Mouse (Mus musculus): ENCODE results near the gene Eps15.
A peak's percentile ranks its signal among the peaks of the same experiment; 100 is the strongest.
"Not testable (repeated sequence)": the region's sequence is repeated elsewhere in the genome, so short reads cannot be mapped to it uniquely, and the experiment has no call there.

Gene Eps15

GRCm38 (mm10) chr4:109404908-109405307 is 124.8 kb downstream of the Eps15 start:
- DNase-seq = not testable (repeated sequence)

DNA sequence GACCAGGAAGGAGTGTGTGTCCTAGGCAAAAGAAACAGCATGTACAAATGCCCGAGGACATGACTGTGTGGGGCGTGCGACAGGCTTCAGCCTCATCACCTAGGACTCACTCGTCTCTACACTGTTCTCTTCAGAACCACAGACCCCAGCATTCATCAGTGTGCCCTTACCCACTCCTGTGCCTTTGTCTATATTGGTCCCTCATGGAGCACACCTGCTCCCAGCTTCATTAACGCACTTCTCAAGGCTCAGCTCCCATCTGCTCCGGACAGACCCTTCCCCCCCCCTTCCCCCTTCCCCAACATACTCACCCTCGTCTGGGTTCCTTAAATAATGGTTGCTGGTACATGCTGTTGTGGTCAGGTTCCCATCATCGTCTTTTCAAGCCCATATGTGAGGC is 125.3 kb downstream of the Eps15 start:
- no peak for DNase-seq

GRCm38 (mm10) chr4:109406054-109406485 is 126.0 kb downstream of the Eps15 start:
- DNase-seq = peak; percentile 73 to 80

DNA sequence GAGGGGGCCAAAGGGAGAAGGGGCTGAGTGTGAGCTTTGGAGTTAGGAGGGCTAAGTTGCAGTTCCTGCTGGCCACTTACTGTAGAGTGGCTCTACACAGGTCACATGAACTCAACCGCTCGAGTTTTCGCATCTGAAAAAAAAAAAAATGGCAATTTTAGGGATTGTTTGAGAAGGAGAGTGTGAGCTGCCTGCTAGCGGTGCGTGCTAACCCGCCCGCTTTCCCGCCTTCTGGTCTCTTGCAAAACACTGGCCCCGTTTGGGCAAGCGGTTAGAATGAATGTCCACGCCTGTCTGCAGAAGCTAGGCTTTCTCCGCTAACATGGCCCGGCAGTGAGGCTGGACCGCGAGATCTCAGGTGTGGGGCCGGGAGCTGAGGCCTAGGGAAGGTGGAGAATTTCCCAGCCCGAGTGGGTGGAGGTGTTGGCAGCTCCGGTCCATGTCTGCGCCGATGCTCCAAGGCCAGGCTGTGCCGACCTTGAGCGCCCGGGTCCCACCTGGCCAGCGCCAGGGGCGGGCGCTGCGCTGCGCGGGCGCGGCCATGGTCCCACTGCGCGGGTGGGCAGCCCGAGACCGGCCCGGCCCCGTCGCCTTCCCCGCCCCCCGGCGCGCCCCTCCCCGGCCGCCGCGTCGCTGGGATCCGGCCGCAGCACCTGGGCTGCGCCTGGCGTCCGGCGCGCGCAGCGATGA is 126.6 kb downstream of the Eps15 start, which contains the start of gene Ttc39a:
Ttc39a (plus strand) TSS at position 138 of the 690 bp plus-strand sequence.
- DNase-seq = peak; percentile 69 to 78

GRCm38 (mm10) chr4:109407176-109407520 is 127.1 kb downstream of the Eps15 start:
- DNase-seq = no peak

- peak; percentile 42 for DNase-seq
Observed at GRCm38 (mm10) chr4:109407701-109408485, 127.8 kb downstream of the Eps15 start.

- no peak for DNase-seq
Observed at GRCm38 (mm10) chr4:109410681-109411376, 130.8 kb downstream of the Eps15 start.

DNA sequence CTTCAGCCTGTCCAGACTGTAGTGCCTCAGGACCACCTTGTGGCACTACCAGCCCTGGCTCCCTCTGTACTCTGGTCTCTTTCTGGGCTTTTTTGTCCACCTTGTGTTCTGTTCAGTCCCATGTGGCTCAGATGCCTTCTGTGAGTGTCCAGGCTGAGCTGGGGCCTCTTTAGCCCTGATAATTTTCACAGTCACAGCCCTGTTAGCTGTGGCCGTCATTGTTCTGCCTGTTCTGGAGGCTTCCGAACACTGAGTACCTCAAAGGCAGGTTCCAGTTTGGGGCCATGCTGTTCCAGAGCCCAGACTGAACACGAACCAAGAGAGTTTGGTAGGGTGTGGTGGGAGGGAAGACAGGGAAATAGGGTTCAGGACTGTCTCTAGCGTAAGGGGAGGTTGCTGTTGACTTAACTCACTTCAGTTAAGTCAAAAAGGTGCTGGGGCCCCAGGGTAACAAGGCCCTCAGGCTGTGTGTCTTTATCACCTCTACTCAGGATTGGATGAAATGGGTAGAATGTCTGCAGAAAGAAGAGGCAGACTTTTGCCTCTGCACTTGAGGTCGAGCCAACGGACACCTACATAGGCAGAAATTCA is 131.4 kb downstream of the Eps15 start:
- DNase-seq = no peak

DNA sequence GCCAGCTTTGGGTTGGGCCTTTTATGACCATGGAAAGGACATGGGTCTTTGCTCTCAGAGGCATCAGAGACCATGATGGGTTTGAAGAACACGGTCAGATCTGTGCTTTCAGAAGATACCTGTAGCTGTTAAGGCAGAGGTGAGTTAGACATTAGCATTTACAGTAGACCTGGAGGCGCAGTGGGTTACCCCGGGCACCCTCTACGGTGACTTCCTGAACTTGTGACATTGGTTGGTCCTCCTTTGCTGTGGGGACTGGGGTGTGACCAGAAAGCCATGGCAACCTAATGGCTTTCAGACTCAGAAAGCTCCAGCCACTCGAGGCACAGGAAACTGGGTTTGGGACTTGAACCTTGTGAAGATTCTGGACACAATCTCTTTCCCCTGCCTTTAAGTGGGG is 132.2 kb downstream of the Eps15 start:
- no peak for DNase-seq

GRCm38 (mm10) chr4:109417998-109418397 is 137.9 kb downstream of the Eps15 start:
- DNase-seq = no peak

GRCm38 (mm10) chr4:109419017-109419416 is 138.9 kb downstream of the Eps15 start:
- no peak for DNase-seq

DNA sequence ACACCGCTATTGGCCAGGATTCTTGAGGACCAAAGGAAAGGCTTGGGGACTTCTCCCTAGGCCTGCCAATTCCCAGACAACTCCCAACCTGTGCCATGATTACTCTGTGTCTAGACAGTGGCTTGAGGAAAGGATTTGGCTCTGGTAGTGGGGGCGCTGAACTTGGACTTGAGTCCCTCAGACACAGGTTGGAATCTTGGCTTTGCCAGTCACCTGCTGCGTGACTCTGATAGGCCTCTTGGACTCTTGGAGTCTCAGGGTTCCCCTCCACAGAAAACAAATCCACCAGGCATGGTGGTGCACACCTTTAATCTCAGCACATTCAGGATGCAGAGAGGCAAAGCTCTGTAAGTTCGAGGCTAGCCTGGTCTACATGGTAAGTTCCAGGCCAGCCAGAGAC is 139.5 kb downstream of the Eps15 start:
- no peak for DNase-seq

GRCm38 (mm10) chr4:109420138-109420795 is 140.2 kb downstream of the Eps15 start:
- DNase-seq = peak in 1 of 2 experiments; percentile 49

GRCm38 (mm10) chr4:109421608-109422007 is 141.5 kb downstream of the Eps15 start:
- no peak for DNase-seq

- no peak for DNase-seq
Observed at GRCm38 (mm10) chr4:109422436-109422835, 142.4 kb downstream of the Eps15 start.

DNA sequence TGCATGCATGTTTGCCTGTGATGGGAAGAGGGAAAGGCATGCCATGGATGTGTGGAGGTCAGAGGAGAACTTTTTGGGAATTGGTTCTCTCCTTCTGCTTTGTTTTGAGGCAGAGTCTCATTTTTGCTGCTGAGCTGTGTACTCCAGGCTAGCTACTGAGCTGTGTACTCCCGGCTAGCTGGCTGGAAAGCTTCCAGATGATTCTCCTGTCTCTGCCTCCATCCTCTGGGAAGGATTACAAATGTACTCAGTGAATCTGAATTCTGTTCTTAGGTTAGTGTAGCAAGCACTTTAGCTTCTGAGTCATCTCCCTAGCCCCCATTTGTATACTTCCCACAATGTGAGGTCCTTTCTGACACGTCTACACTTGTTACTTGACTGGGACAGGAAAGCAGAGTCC is 143.4 kb downstream of the Eps15 start:
- no peak for DNase-seq

DNA sequence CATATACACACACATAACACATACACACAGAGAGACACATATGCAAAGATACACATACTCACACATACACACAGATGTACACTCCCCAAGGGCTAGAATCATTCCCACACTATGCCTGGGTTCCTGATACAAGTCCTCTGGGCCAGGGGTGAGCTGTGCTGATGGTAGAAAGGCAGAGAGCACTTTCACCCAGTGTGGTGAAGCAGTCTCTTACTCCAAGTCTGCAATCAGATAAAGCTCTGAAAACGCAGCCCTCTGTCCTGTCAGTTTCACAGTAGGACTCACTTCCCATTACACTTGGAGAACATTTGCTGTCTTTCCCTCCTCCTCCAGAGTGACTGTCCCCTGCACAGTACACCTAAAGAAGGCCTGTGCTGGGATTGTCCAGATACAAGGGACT is 147.0 kb downstream of the Eps15 start:
- no peak for DNase-seq

DNA sequence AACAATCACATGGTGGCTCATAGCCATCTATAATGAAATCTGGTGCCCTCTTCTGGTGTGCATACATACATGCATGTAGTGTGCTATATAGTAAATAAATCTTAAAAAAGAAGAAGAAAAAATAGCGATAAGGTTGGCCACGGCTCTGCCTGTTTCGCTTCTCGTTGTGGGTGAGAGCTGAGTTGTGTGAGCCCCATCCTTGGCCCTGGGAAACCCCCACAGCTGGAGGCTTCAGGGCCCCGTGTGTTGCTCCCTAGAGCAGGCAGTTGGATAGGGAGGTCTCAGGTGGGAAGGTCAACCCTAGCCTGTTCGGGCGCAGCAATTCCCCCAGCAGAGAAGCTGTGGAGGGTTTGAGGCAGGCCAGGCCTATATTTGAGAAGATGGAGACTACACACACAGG is 150.2 kb downstream of the Eps15 start:
- DNase-seq = no peak

GRCm38 (mm10) chr4:109430854-109431253 is 150.8 kb downstream of the Eps15 start:
- peak; percentile 52 to 56 for DNase-seq

GRCm38 (mm10) chr4:109432668-109433375 is 152.8 kb downstream of the Eps15 start:
- DNase-seq = no peak

GRCm38 (mm10) chr4:109433641-109434040 is 153.6 kb downstream of the Eps15 start:
- DNase-seq = peak; percentile 39 to 40

GRCm38 (mm10) chr4:109434256-109434655 is 154.2 kb downstream of the Eps15 start:
- DNase-seq = no peak

All from cerebellum, postnatal 10 days (tissue).